Mouse (Mus musculus): ENCODE measurements at regions not wholly inside any gene's neighbourhood (a gene's known extent, or its start where the extent isn't known, plus 50 kb on each side); places are given as distances from the start of the nearest gene placed in this dataset.

DNA sequence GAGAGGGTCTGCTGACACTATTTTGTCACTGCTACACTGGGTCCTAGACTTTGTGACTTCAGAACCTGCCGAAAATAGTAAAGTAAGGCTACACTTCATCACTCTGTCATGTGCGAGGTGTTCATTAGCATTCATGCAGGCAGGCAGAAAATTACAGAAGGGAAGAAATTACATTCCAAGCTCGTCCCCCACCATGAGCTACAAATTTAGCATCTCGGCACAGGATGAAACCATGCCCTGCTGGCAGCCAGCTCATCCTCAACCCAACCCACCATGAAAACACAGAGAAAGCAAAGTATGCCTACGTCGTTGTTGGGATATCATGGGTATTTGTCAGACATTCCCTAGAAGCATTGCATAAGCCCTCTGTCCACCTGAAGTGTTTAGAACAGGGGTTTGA lies 103.9 kb downstream of the Kctd12 start:
- H3K4me3 ChIP-seq (replicated peaks): no peak overlapping the region
- ATAC-seq (replicated peaks; ENCODE audit: low FRiP score): no peak
- WGBS: 92% methylated on average over 6 of the region's 6 CpGs
- H3K4me2 ChIP-seq: no peak overlapping the region
- H3K36me3 ChIP-seq: no peaks in the 10 kb centered on the region
- H3K4me1 ChIP-seq: 0 out of 2 replicates have a peak, but pooled peaks cover 6% of the 10 kb centered on the region
- H3K27me3 ChIP-seq: no peaks in the 10 kb centered on the region
- H3K9me3 ChIP-seq (replicated peaks): no peaks in the 10 kb centered on the region
- no peak overlapping the region for H3K27ac ChIP-seq
- H3K9ac ChIP-seq: no peak overlapping the region

DNA sequence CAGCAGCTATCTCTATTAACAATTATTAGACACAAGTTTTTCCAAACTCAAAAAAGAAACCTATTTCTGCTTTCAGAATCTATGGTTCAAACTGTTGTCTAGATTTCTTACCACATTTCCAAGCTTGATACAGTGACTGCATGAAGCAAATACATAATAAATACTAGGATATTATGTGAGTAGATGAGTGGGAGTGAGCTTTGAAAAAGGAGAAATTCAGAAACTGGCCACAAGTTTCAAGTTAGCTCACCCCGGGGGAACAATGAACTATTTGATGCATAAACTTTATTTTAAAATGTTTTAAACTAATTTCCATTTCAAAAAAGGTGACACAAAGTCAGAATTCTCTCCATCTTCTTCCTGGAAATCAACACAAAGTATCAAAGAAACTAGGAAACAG lies 114.3 kb downstream of the Kctd12 start:
- no peaks in the 10 kb centered on the region for H3K27me3 ChIP-seq
- 89% methylated on average over 1 of the region's 1 CpGs for WGBS
- H3K27ac ChIP-seq: no peak overlapping the region
- H3K4me3 ChIP-seq (replicated peaks): no peak overlapping the region
- no peak for ATAC-seq (replicated peaks; ENCODE audit: low FRiP score)
- no peak overlapping the region for H3K9ac ChIP-seq
- no peaks in the 10 kb centered on the region for H3K36me3 ChIP-seq
- H3K4me1 ChIP-seq: no peaks in the 10 kb centered on the region
- H3K4me2 ChIP-seq: no peak overlapping the region
- no peaks in the 10 kb centered on the region for H3K9me3 ChIP-seq (replicated peaks)

DNA sequence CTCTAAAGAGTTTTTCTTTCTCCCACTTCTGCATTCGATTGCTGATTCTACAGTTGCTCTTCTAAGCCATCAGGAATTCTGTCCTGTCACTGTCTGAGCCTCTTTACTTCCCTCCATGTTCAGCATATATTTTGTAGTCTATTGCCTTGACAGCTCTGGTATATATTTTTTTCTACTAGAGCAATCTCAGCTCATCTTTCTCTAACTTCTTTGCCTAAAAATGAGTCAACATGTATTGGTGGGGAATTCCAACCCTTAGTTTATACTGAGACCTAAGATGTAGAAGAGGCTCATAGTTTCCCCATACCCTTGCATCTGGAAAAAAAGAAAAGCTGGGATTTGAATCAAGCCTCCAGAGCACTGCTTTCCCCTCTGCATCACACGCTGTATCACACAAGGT lies 114.7 kb downstream of the Kctd12 start:
- H3K36me3 ChIP-seq: no peaks in the 10 kb centered on the region
- no peak for ATAC-seq (replicated peaks; ENCODE audit: low FRiP score)
- H3K4me1 ChIP-seq: no peaks in the 10 kb centered on the region
- no peak overlapping the region for H3K4me2 ChIP-seq
- no peak overlapping the region for H3K27ac ChIP-seq
- H3K27me3 ChIP-seq: no peaks in the 10 kb centered on the region
- WGBS: 84% methylated on average over 2 of the region's 2 CpGs
- H3K9me3 ChIP-seq (replicated peaks): no peaks in the 10 kb centered on the region
- no peak overlapping the region for H3K9ac ChIP-seq
- no peak overlapping the region for H3K4me3 ChIP-seq (replicated peaks)

DNA sequence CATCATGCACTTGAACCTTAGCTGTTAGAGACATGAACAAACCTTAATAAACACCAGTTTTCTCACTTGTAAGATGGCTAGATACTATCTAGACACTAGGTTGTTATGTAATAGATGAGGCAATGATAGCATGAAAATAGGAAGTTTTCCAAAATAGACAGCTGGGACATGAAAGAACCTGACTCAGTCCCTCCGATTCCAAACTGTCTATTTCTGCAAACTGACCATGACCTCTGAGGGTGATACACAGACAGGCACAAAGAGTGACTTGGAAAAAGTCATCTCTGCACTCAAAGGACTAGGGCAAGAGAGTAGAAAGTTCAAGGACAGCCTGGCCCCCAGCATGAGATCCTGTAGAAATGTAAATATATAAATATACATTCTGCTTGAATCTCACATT lies 115.9 kb downstream of the Kctd12 start:
- Histone ChIP-seq H3K4me3 (replicated peaks) (no peak overlapping the region), H3K4me1 (no peaks in the 10 kb centered on the region), H3K27me3 (no peaks in the 10 kb centered on the region), H3K27ac (no peak overlapping the region), H3K36me3 (no peaks in the 10 kb centered on the region), H3K9me3 (replicated peaks) (no peaks in the 10 kb centered on the region), H3K4me2 (no peak overlapping the region), H3K9ac (no peak overlapping the region)
- 58% methylated on average over 1 of the region's 1 CpGs for WGBS
- ATAC-seq (replicated peaks; ENCODE audit: low FRiP score): no peak

DNA sequence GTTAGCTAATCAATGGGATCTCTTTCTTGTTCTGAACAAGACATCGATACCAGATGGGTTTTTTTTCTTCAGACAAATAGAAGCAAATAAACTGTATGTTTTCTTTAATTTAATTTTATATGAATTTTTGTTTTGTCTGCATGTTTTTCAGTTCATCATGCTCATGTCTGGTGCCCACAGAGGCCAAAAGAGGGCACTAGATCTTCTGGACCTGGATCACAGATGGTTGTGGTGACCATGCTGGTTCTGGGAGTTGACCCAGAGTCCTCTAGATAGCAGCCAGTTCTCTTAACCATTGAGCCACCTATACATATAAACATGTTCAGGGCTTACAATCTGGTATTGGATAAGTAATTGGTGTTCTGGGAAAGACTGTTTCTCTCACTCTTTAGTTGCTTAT lies 120.7 kb downstream of the Kctd12 start:
- 94% methylated on average over 1 of the region's 1 CpGs for WGBS
- Histone ChIP-seq H3K4me3 (replicated peaks) (no peak overlapping the region), H3K27ac (no peak overlapping the region), H3K9me3 (replicated peaks) (no peaks in the 10 kb centered on the region), H3K36me3 (no peaks in the 10 kb centered on the region), H3K9ac (no peak overlapping the region), H3K4me1 (no peaks in the 10 kb centered on the region), H3K27me3 (no peaks in the 10 kb centered on the region), H3K4me2 (no peak overlapping the region)
- no peak for ATAC-seq (replicated peaks; ENCODE audit: low FRiP score)

DNA sequence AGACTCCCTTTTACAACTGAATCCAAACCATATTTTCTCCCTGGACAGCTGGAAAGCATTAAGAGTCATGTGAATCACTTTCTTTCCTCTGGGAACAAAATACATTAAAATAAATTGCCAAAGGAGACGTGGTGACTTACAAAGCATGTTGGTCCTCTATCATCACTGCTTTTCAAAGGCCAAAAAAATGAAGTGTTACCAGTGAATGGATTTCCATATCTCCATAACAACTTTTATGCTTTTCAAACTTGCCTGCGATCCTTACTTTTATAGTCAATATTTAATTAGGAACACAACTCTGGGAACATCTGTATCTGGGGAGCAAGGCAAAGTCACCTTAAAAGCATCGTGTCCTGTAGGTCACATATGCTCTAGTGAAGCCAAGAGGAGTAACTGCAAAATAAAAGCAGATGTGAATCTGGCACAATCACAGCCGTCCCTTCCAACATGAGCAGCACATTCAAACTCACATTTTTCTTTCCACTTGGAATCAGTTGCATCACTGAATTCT lies 123.0 kb downstream of the Kctd12 start:
- 60% methylated on average over 4 of the region's 4 CpGs for WGBS
- no peak overlapping the region for H3K4me3 ChIP-seq (replicated peaks)
- H3K4me2 ChIP-seq: no peak overlapping the region
- no peak for ATAC-seq (replicated peaks; ENCODE audit: low FRiP score)
- H3K27ac ChIP-seq: no peak overlapping the region
- no peaks in the 10 kb centered on the region for H3K27me3 ChIP-seq
- H3K36me3 ChIP-seq: no peaks in the 10 kb centered on the region
- peaks cover 5% of the 10 kb centered on the region; the same call in 1 of the 2 replicates for H3K4me1 ChIP-seq
- no peak overlapping the region for H3K9ac ChIP-seq
- H3K9me3 ChIP-seq (replicated peaks): no peaks in the 10 kb centered on the region

DNA sequence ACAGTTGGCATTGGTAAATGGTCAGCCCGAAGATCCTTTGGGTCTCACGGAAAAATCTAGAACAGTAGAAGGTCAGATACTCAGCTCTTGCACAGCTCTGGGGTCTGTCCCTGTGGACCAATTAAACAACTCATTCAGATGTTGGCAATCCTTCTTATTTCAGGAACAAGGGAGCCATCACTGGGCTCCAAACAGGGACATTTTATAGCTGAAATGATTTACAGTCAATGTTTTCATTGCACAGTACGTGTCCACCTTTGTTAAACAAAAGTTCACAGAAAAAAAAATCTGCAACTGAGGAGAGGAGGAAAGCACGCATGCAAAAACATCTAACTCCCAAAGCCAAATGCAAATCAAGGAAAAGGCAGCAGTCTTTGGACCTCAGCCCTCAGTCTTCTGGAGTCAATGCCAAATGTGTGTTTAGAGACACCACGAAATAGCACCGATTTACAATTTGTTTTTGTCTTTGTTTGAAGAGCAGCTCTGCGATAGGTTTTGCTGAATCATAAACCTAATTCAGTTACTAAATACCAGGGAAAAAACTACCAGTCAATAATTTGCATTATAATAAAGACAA lies 127.1 kb downstream of the Kctd12 start:
- ATAC-seq (replicated peaks; ENCODE audit: low FRiP score): peak; percentile 69
- H3K36me3 ChIP-seq: no peaks in the 10 kb centered on the region
- H3K4me1 ChIP-seq: peaks cover 5% of the 10 kb centered on the region; the same call in 1 of the 2 replicates
- H3K9ac ChIP-seq: no peak overlapping the region
- WGBS: 36% methylated on average over 7 of the region's 7 CpGs
- H3K9me3 ChIP-seq (replicated peaks): no peaks in the 10 kb centered on the region
- no peak overlapping the region for H3K4me3 ChIP-seq (replicated peaks)
- no peaks in the 10 kb centered on the region for H3K27me3 ChIP-seq
- no peak overlapping the region for H3K4me2 ChIP-seq
- H3K27ac ChIP-seq: no peak overlapping the region

DNA sequence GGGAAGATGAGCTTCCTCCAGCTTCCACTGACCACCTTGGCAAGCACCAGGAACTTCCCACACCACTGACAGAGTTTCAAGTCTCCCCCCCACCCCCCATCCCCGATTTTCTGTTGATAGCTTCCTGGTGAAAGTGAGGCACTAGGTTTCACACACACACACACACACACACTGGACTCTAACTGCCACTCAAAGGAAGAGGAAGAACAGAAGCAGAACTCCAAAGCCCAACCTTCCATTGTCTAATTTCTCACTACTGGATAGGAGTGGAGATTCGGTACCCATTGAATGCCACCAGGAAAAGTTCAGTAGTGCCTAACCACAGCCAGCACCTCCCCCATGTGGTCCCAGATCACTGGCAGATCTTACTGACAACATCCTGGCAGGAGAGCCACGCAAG lies 138.7 kb downstream of the Kctd12 start:
- no peaks in the 10 kb centered on the region for H3K36me3 ChIP-seq
- no peaks in the 10 kb centered on the region for H3K27me3 ChIP-seq
- H3K27ac ChIP-seq: no peak overlapping the region
- no peak for ATAC-seq (replicated peaks; ENCODE audit: low FRiP score)
- no peaks in the 10 kb centered on the region for H3K9me3 ChIP-seq (replicated peaks)
- no peak overlapping the region for H3K4me2 ChIP-seq
- no peaks in the 10 kb centered on the region for H3K4me1 ChIP-seq
- no peak overlapping the region for H3K9ac ChIP-seq
- H3K4me3 ChIP-seq (replicated peaks): no peak overlapping the region
- 69% methylated on average over 3 of the region's 3 CpGs for WGBS

DNA sequence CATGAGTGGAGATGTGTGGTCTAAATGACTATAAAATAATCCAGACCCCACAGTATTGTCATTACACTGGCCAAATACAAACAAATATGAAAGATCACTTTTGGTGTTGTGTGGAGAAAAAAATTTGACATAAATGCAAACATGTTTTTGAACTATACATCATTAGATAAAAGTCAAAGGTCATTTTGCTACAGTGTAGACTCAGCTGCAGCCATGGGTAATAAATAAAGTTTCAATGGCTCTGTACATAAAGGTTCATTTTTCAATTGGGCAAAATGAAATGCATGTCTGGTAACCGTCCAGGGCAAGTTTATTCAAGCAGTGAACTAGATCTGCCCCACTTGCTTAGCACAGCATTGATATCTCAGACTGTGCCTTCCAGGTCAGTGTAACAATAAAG lies 144.8 kb downstream of the Kctd12 start:
- Histone ChIP-seq H3K9me3 (replicated peaks) (no peaks in the 10 kb centered on the region), H3K36me3 (no peaks in the 10 kb centered on the region), H3K27ac (no peak overlapping the region), H3K4me3 (replicated peaks) (no peak overlapping the region), H3K4me2 (no peak overlapping the region), H3K27me3 (no peaks in the 10 kb centered on the region), H3K9ac (no peak overlapping the region), H3K4me1 (no peaks in the 10 kb centered on the region)
- WGBS: 16% methylated on average over 1 of the region's 1 CpGs
- ATAC-seq (replicated peaks; ENCODE audit: low FRiP score): no peak

DNA sequence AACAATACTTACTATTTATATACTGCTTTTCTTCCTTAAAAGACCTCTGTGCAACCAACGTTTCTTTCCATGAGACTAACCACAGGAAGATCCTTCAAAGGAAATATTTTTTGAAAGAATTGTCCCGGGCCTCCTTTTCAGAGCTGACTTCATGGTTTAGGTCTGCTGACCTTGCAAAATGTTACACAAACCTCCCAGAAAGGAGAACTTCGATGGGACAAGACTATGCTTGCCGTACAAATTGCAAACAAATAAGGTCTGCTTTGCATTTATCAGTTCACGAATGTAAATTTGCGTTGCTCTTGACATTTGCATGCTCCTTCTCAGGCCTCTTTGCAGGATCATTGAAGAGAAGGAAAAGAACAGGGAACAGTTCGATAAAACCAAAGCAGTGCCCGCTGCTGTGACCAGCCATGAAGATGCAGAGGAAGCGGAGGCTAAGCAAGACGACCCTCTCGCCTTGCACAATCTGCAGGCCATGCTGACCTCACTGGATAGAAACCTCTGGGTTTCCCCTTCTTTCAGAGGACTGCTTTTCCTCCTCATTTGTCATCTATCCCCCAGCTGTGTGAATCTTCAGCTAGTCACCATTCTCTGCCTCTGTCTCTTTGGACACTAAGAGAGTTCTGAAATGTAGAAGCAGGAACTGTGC lies 147.2 kb downstream of the Kctd12 start:
- H3K27ac ChIP-seq: no peak overlapping the region
- 80% methylated on average over 11 of the region's 11 CpGs for WGBS
- H3K4me3 ChIP-seq (replicated peaks): no peak overlapping the region
- no peaks in the 10 kb centered on the region for H3K4me1 ChIP-seq
- H3K4me2 ChIP-seq: no peak overlapping the region
- H3K9ac ChIP-seq: no peak overlapping the region
- H3K27me3 ChIP-seq: no peaks in the 10 kb centered on the region
- H3K36me3 ChIP-seq: no peaks in the 10 kb centered on the region
- H3K9me3 ChIP-seq (replicated peaks): no peaks in the 10 kb centered on the region
- no peak for ATAC-seq (replicated peaks; ENCODE audit: low FRiP score)

DNA sequence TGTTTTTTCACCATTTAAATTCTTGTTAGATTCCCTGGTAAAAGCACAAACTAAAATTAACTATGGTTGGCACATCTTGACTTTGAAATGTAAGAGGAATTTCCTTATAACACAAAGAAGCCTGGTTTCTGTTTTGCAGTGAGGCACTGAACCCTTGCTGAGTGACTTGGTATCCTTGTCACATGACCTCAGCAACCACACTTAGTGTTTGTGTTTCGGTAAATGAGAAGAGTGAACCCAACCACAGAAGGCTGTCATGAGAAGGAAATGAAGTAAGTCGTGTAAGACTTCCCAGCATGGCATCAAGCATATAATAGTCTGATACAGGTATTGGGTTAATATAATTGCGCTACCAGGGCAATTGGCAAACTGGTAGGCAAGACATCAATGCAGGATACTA lies 154.0 kb downstream of the Kctd12 start:
- H3K27ac ChIP-seq: no peak overlapping the region
- no peaks in the 10 kb centered on the region for H3K36me3 ChIP-seq
- H3K27me3 ChIP-seq: no peaks in the 10 kb centered on the region
- H3K4me2 ChIP-seq: no peak overlapping the region
- H3K4me3 ChIP-seq (replicated peaks): no peak overlapping the region
- 78% methylated on average over 3 of the region's 3 CpGs for WGBS
- no peak for ATAC-seq (replicated peaks; ENCODE audit: low FRiP score)
- no peaks in the 10 kb centered on the region for H3K4me1 ChIP-seq
- no peaks in the 10 kb centered on the region for H3K9me3 ChIP-seq (replicated peaks)
- no peak overlapping the region for H3K9ac ChIP-seq

DNA sequence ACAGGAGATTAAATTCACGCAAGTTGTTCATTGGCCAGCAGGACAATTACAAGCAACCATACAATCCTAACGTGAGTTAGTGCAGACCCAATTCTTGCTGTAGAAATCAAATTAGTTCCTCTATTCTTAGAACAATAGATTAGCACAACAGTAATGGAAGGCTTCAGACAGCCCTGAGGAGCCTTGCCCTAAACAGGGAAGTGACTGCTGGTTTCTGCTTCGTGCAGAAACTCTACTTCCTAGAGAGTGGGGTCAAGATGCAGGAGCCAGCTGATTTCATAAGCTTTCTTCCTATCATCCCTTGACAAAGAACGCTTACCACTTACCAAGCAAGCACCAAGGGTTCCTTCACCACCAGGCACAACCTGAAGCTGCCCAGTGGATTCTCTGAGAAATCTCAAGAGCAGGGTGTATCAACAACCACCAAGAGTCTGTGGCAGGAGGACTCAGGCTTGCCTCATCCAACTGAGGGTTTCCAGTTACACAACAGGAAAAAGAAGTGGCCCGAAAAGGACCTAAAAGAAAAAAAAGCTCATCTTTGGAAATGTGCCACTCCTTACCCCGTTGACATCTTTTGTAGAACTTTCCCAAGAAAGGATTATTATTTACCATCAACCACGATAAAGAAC lies 154.6 kb downstream of the Kctd12 start:
- H3K27ac ChIP-seq: no peak overlapping the region
- WGBS: 78% methylated on average over 7 of the region's 7 CpGs
- no peaks in the 10 kb centered on the region for H3K4me1 ChIP-seq
- no peaks in the 10 kb centered on the region for H3K27me3 ChIP-seq
- no peak overlapping the region for H3K4me2 ChIP-seq
- H3K4me3 ChIP-seq (replicated peaks): no peak overlapping the region
- H3K36me3 ChIP-seq: no peaks in the 10 kb centered on the region
- no peak for ATAC-seq (replicated peaks; ENCODE audit: low FRiP score)
- H3K9me3 ChIP-seq (replicated peaks): no peaks in the 10 kb centered on the region
- no peak overlapping the region for H3K9ac ChIP-seq
